Comparison of ENCODE assay signal across 10 mouse cellular contexts in genomic region chr8:103314279-103315022, GRCm38 (mm10).
DNase-seq lines count a peak whose midpoint lies in the region; ATAC-seq lines count a peak whose summit lies in the region.
"Had no signal": no experiment of that assay in that cellular context is flagged by ENCODE, and none has a peak within 500 bp of the region (broad histone marks: within the 10 kb centered on the region; RNA-seq: fewer than 3 reads in every experiment).

No protein-coding gene starts in this region.

- peaks cover 16% of the 10 kb centered on the region for H3K4me1 ChIP-seq in limb, embryonic 12.5 days (replicated peaks)
- H3K4me1 ChIP-seq: liver, embryonic 15.5 days had no signal

- H3K27me3 ChIP-seq in limb, embryonic 12.5 days = no peaks in the 10 kb centered on the region
- H3K27me3 ChIP-seq: liver, embryonic 15.5 days had no signal

- peak; percentile 47 to 58 for DNase-seq in right cerebral cortex, postnatal 10 days (ENCODE audit: low spot score in 2 of 2)
- no peak for DNase-seq in right cerebral cortex, postnatal 25 days
- DNase-seq in frontal cortex, adult 2 months (ENCODE audit: extremely low spot score in 1 of 2, low spot score in 1 of 2) = peak; percentile 41 to 48
- peak; percentile 25 for DNase-seq in retina, postnatal 7 days (ENCODE audit: low read depth, low spot score)
- DNase-seq in adrenal gland, adult 18-20 months (ENCODE audit: low spot score in 2 of 2) = no peak

- H3K36me3 ChIP-seq in limb, embryonic 12.5 days = no peaks in the 10 kb centered on the region
- H3K36me3 ChIP-seq: liver, embryonic 15.5 days had no signal

- no peaks in the 10 kb centered on the region for H3K9me3 ChIP-seq in limb, embryonic 12.5 days
- H3K9me3 ChIP-seq: liver, embryonic 15.5 days had no signal

- peak overlapping the region; percentile 76 for H3K27ac ChIP-seq in limb, embryonic 12.5 days
- H3K27ac ChIP-seq: liver, embryonic 15.5 days had no signal

- no peak overlapping the region for H3K4me3 ChIP-seq in limb, embryonic 12.5 days (replicated peaks)
- H3K4me3 ChIP-seq: liver, embryonic 15.5 days had no signal

- peak; percentile 95 for ATAC-seq in limb, embryonic 12.5 days (ENCODE audit: insufficient number of reproducible peaks, insufficient read depth, low FRiP score, low TSS enrichment, low read depth)
- no peak for ATAC-seq in granulocyte monocyte progenitor cell, adult 5-6 weeks (replicated peaks; ENCODE audit: poor library complexity, severe bottlenecking)
- ATAC-seq in megakaryocyte-erythroid progenitor cell, adult 5-6 weeks (replicated peaks; ENCODE audit: low FRiP score, low TSS enrichment, poor library complexity, severe bottlenecking) = no peak
- ATAC-seq: inflammation-experienced regulatory T-cells, adult 6 months had no signal

- 17% methylated on average over 1 of the region's 1 CpGs for WGBS in limb, embryonic 12.5 days

- no peak overlapping the region for H3K4me2 ChIP-seq in limb, embryonic 12.5 days
- H3K4me2 ChIP-seq: liver, embryonic 15.5 days had no signal

- H3K9ac ChIP-seq in limb, embryonic 12.5 days (replicated peaks) = no peak overlapping the region
- H3K9ac ChIP-seq: liver, embryonic 15.5 days had no signal

Comparison
In these comparisons a context has a peak if more than half of its experiments do, and no peak if none do; other contexts are left out.
1. DNase-seq: peak in right cerebral cortex, postnatal 10 days (2 of 2), frontal cortex, adult 2 months (2 of 2) and retina, postnatal 7 days (single experiment); none in right cerebral cortex, postnatal 25 days (single experiment) and adrenal gland, adult 18-20 months (0 of 2).